Mouse (Mus musculus): ENCODE results near the gene Orai2. TPM values are rescaled to one million over a fixed set of nuclear protein-coding genes. Genes with fewer than 3 reads are reported as not detected.

Gene Orai2
- 7.5 TPM for polyA plus RNA-seq (2014; fragmentation: Illumina TruSeq; extraction: RNeasy Lipid Tissue Mini Kit (QIAGEN cat#74804); ENCODE audit: insufficient read depth, low read depth, low replicate concordance)

DNA sequence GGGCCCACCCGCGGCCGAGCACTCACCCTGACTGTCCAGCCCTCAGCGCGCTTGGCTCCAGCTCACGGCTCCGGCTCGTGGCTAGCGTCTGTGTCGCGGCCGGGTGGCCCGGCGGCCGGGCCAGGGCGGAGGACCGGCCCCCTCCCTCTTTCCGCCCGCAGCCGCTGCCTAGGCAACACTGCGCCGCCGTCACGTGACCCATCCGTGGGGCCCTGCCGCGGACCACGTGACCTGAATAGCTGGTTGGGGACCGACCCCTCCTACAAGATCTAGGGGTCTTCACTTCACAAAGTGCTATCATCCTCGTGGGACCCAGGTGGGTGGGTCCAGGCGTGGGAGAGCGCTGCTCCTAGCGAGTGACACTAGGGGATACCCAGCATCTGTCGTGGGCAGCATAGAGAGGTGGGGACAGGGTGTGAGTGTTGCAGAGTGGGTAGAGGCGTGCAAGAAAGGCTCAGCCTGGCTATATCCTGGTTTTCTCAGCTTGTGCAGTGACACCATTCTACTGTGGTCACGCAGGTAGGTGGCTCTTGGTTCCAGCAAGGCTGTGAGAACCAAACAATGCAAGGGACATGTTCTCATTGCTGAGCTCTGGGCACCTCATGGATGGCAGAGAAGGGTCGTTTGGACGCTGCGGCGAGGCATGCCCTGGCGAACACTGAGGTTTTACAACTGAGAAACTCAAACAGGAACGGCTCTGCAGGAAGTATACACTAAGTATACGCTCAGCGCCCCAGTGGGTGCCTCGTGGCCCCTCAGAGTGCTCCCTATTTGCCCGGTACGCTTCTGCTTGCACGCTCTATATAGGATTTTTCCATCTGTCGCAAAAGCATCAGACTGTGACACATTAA, at the start of gene Orai2:
TSS of gene Orai2 (minus strand) at position 202 of the 851 bp plus-strand sequence.

GRCm38 (mm10) chr5:136198474-136199391, 28.2 kb upstream of the Orai2 start, which contains the start of gene Prkrip1:
Gene Prkrip1, minus strand, starts transcription at chr5:136198963.

GRCm38 (mm10) chr5:136135571-136136291, 34.8 kb downstream of the Orai2 start, which contains the start of the genes Lrwd1 and Alkbh4:
Gene Lrwd1, minus strand, starts transcription at chr5:136136074.
Gene Alkbh4, plus strand, starts transcription at chr5:136136146.

DNA sequence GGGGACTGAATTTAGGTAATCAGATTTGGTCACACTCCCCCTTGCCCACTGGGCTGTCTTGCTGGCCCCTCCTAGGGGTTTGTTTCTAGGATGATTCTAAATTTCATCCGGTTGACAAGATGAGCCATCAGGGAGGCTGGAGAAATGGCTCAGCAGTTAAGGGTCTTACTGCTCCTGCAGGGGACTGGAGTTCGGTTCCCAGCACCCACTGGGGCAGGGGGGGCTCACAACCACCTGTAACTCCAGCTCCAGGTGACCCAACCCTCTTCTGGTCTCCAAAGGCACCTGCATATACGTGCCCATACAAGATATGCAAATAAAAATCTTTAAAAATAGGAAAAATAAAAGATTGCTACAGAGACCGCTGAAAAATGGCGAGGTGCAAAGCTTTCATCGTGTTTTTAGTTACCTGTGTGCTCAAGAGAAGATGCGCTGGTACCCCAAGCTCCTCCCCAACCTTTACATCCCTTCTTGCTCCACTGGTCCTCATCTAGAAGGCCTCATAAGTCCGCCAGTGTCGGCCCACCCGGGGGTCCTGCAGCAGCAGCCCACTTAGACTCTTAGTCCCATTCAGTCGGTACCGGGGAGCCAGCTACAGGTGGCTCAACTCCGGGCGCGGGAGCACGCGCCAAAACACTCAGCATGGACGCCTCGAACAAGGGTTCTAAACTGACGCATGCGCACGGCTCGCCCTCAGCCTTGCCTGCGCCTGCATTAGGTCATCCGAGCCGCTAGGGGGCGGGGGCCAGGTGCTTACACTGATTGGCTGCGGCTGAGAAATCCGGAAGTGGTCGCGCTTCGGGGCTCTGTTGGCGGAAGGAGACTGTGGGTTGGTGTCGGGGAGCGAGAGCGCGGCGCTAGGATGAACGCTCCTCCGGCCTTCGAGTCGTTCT, 54.4 kb downstream of the Orai2 start, which contains the start of gene Polr2j:
TSS of gene Polr2j (plus strand) at position 741 of the 893 bp plus-strand sequence.

Other genes starting within 250 kb of the Orai2 start
- gene Ywhag, start 236.1 kb downstream of the Orai2 start, polyA plus RNA-seq (2014; fragmentation: Illumina TruSeq; extraction: RNeasy Lipid Tissue Mini Kit (QIAGEN cat#74804); ENCODE audit: insufficient read depth, low read depth, low replicate concordance): 53.1 TPM
- gene Ssc4d, start 196.2 kb downstream of the Orai2 start, polyA plus RNA-seq (2014; fragmentation: Illumina TruSeq; extraction: RNeasy Lipid Tissue Mini Kit (QIAGEN cat#74804); ENCODE audit: insufficient read depth, low read depth, low replicate concordance): 1.0 TPM
- gene Zp3, start 190.6 kb downstream of the Orai2 start, polyA plus RNA-seq (2014; fragmentation: Illumina TruSeq; extraction: RNeasy Lipid Tissue Mini Kit (QIAGEN cat#74804); ENCODE audit: insufficient read depth, low read depth, low replicate concordance): not detected
- gene Dtx2, start 175.9 kb downstream of the Orai2 start, polyA plus RNA-seq (2014; fragmentation: Illumina TruSeq; extraction: RNeasy Lipid Tissue Mini Kit (QIAGEN cat#74804); ENCODE audit: insufficient read depth, low read depth, low replicate concordance): 9.9 TPM
- gene Upk3b, start 132.2 kb downstream of the Orai2 start, polyA plus RNA-seq (2014; fragmentation: Illumina TruSeq; extraction: RNeasy Lipid Tissue Mini Kit (QIAGEN cat#74804); ENCODE audit: insufficient read depth, low read depth, low replicate concordance): 31.1 TPM
- gene Upk3bl, start 116.2 kb downstream of the Orai2 start, polyA plus RNA-seq (2014; fragmentation: Illumina TruSeq; extraction: RNeasy Lipid Tissue Mini Kit (QIAGEN cat#74804); ENCODE audit: insufficient read depth, low read depth, low replicate concordance): not detected
- gene Rasa4, start 86.8 kb downstream of the Orai2 start, polyA plus RNA-seq (2014; fragmentation: Illumina TruSeq; extraction: RNeasy Lipid Tissue Mini Kit (QIAGEN cat#74804); ENCODE audit: insufficient read depth, low read depth, low replicate concordance): 7.2 TPM
- gene Polr2j, start 54.1 kb downstream of the Orai2 start, polyA plus RNA-seq (2014; fragmentation: Illumina TruSeq; extraction: RNeasy Lipid Tissue Mini Kit (QIAGEN cat#74804); ENCODE audit: insufficient read depth, low read depth, low replicate concordance): 83.0 TPM
- 11.3 TPM for gene Lrwd1, start 34.6 kb downstream of the Orai2 start, polyA plus RNA-seq (2014; fragmentation: Illumina TruSeq; extraction: RNeasy Lipid Tissue Mini Kit (QIAGEN cat#74804); ENCODE audit: insufficient read depth, low read depth, low replicate concordance)
- 7.6 TPM for gene Alkbh4, start 34.6 kb downstream of the Orai2 start, polyA plus RNA-seq (2014; fragmentation: Illumina TruSeq; extraction: RNeasy Lipid Tissue Mini Kit (QIAGEN cat#74804); ENCODE audit: insufficient read depth, low read depth, low replicate concordance)
- 27.5 TPM for gene Prkrip1, start 28.2 kb upstream of the Orai2 start, polyA plus RNA-seq (2014; fragmentation: Illumina TruSeq; extraction: RNeasy Lipid Tissue Mini Kit (QIAGEN cat#74804); ENCODE audit: insufficient read depth, low read depth, low replicate concordance)
- 2.1 TPM for gene Sh2b2, start 75.8 kb upstream of the Orai2 start, polyA plus RNA-seq (2014; fragmentation: Illumina TruSeq; extraction: RNeasy Lipid Tissue Mini Kit (QIAGEN cat#74804); ENCODE audit: insufficient read depth, low read depth, low replicate concordance)

Measured in lung, adult 10 weeks (tissue).